Mouse (Mus musculus) gastrocnemius, postnatal 14 days (tissue): ENCODE results near the gene Gm12216. TPM values are rescaled to one million over a fixed set of nuclear protein-coding genes. Genes with fewer than 3 reads are reported as not detected.
A peak's percentile ranks its signal among the peaks of the same experiment; 100 is the strongest.
"Not testable (repeated sequence)": the region's sequence is repeated elsewhere in the genome, so short reads cannot be mapped to it uniquely, and the experiment has no call there.

ENCODE experiments used
- DNase-seq: peaks from one replicate; pipeline ENCODE4 v3.0.0; 2021; ENCODE audit warnings: mixed read lengths
- intact Hi-C: fragments of 180-260 bp; cut with DNase I; formaldehyde crosslinking; loops from one replicate; pipeline ENCODE4 v1.15.1; 2025; ENCODE audit warnings: low total_unique reads
- long read RNA-seq, 2 experiments: library from polyadenylated mRNA; stranded (forward); transcript quantifications; one replicate each; pipeline ENCODE4 v2.0.0; 2021
- total RNA-seq, 2 experiments: library from RNA; stranded (reverse); gene quantifications; 2 replicates each; pipeline ENCODE4 v1.2.3; 2021

Gene Gm12216
- 1 to 10 TPM; 2.1 to 3.7 TPM for total RNA-seq
- long read RNA-seq, experiment 1: 0 reads
- long read RNA-seq, experiment 2, partial matches to known transcripts: 1 of 3 reads
- long read RNA-seq, experiment 2, other reads (novel, unspliced or antisense): 2 of 3 reads

DNA sequence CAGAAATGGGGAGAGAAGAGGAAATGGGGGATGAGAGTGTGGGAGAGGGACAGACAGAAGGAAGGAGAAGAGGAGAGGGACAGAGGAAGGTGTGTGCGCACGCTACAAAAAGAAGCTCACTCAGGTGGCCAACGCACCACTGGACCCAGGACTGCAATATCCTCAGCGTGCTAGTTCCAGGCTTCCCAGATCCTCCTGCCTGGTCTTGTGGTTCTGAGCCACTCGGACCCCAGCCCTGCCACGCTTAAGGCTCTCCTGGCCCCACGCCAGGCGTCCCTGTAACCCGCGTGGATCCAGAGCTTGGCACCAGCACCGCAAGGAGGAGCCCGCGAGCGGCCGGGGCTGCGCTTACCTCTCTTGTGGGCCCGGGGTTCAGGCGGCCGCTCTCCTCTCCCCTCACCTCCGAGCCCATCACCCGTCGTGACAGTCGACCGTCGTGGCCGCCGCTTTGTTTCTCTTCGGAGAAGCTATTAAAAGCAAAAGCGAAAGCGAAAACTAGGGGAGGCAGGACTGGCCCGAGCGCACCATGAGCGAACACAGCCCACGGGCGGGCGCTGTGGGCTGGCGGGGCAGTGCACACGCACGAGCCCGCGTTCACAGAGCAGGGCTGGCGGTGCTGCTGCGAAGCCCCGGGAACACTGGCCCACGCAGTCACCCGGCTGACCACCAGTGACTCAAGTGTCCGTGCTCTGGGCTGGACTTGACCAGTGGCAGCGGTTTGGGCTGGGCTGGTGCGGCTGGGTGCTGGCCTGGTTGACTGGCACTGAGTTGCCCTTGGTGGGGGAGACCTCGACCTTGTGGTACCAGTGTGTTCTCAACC lies at the start of gene Gm12216:
Gm12216 (minus strand) TSS at position 496 of the 820 bp plus-strand sequence.
- intact Hi-C loops: not testable (repeated sequence)
- DNase-seq: peak; percentile 48

DNA sequence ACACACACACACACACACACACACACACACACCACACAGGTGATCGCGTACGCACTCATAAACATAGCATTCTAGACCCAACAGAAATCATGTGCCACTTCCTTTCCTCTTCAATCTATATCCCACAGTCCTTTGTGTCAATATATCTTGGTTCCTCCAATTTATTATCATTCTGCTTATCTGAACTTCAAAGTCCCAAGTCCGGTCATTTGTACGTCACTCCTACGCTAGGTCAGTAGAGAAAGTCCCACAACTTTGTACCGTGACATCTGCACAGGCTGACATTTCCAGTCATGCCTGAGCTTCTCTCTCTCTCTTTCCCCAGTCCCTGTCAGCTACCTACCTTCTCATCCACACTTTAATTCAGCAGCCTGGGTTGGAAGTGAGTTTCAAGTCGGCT lies 49.6 kb upstream of the Gm12216 start:
- intact Hi-C loops: no loop called here
- DNase-seq: no peak

- no peak for DNase-seq
- intact Hi-C loops: no loop called here
Observed at GRCm38 (mm10) chr11:53904534-53904925, 45.5 kb upstream of the Gm12216 start.

GRCm38 (mm10) chr11:53903781-53904533 lies 44.9 kb upstream of the Gm12216 start:
- no peak for DNase-seq
- intact Hi-C loops: no loop called here

GRCm38 (mm10) chr11:53902741-53903140 lies 43.7 kb upstream of the Gm12216 start:
- no peak for DNase-seq
- intact Hi-C loops: no loop called here

- intact Hi-C loops: no loop called here
- DNase-seq: no peak
Observed at GRCm38 (mm10) chr11:53900991-53901390, 41.9 kb upstream of the Gm12216 start.

DNA sequence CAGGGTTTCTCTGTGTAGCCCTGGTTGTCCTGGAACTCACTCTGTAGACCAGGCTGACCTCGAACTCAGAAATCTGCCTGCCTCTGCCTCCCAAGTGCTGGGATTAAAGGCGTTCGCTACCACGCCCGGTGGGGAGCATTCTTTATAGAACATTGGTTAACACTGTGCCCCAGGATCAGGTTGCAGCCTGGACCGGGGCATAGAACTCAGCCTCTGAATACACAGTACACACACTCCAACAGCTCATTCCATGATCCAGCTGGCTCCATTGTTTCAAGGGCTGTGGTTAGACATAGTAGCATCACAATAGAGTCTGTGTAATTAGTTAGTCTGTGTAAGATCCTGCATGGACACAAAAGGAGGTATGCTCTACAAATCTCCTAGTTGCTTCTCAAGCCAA lies 40.9 kb upstream of the Gm12216 start:
- intact Hi-C loops: no loop called here
- no peak for DNase-seq

- no peak for DNase-seq
- intact Hi-C loops: no loop called here
Observed at GRCm38 (mm10) chr11:53899004-53899403, 39.9 kb upstream of the Gm12216 start.

DNA sequence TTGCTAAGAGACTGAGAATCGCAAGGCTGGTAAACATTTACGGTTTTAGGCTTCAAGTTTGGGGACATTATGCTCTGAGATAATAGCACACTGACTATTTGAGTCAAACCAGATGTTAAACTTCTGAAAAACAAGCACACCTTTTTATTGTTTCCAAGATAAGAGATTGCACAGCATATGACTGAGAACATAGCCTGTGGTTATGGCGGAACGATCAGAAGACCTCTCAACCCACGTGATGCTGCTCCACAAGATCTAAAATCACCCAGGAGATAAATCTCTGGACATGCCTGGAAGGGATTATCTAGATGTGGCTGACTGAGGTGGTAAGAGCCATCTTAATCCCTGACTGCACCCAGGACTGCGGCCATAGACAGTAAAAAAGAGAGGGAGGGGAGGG lies 37.9 kb upstream of the Gm12216 start:
- intact Hi-C loops: no loop called here
- no peak for DNase-seq

DNA sequence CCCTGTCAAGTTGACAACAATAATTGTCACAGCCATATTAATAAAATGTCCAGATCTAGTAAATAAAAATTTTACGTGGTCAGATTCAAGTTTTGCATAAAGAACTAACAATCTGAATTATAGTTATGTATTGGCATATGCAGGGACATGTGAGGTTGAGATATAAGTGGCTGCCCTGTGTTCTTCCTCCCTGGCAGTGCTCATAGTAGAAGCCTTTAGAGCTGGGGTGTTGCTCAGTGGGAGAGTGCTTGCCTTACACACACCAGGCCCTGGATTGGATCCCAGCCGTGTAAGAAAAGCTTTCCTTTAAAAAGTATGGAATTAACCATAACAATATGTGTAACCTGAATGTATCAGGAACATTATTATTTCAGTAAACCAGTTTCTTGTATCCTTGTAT lies 34.4 kb upstream of the Gm12216 start:
- DNase-seq: no peak
- intact Hi-C loops: no loop called here

DNA sequence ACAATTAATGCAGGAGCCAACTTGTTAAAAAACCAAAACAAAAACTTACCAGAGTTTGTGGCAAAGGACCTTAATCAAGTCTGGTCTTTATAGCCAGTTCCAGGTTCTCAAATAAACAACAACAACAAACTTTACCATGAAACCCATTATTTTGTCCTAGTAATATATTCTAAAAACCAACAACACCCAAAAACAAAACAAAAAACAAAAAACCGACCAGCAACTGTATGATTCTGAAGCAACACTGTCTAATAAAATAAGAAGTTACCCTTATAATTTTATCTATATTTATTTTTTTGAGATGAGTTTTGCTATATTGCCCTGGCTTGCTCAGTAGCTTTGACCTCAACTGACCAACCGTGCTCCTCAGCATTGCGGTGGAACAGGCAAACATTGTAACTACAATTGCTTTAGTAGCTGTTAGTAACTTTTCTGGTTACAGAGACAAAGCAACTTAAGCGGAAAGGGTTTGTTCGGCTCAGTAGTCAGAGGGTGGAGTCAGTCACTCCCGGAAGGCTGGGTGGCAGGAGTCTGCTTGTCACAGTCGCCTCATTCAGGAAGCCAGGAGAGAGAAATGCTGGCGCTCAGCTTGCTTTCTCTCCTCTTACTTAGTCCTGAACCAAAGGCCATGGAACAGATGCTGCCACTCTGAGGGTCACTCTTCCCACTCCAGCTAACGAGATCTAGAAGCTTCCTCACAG lies 33.8 kb upstream of the Gm12216 start:
- intact Hi-C loops: no loop called here

GRCm38 (mm10) chr11:53891505-53892451 lies 32.7 kb upstream of the Gm12216 start, which contains the start of gene Slc22a5:
TSS of gene Slc22a5 (minus strand) at chr11:53891660.
- DNase-seq: peak; percentile 99
- intact Hi-C loops: no loop called here

More for the DNA sequence above, 33.8 kb upstream of the Gm12216 start:
- no peak for DNase-seq

DNA sequence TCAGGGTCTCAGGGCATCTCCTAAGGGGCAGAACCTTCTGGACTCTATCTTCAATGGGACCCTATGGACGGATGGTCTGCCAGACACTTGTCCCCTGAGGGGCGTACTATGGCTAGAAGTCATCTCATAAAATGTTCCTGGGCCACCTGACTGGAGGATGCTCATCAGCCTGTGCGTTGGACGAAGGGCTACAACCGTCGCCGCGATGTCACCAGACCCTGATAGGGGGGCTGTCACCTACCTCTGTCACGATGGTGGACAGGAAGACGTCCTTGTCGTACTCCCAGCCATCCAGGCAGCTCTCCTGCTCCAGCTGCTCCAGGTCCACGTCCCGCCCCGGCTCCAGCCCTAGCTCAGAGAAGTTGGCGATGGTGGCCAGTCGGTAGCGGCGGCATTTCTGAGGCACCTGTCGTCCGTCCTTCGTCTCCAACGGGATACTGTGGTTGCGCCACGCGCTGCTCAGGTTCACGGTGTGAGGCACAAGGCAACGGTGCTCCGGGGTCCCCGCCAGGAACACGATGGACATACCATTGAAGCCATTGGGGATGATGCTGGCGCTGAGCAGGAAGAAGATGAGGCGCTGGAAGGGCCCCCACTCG lies 31.9 kb upstream of the Gm12216 start:
- intact Hi-C loops: no loop called here
- DNase-seq: peak; percentile 37

DNA sequence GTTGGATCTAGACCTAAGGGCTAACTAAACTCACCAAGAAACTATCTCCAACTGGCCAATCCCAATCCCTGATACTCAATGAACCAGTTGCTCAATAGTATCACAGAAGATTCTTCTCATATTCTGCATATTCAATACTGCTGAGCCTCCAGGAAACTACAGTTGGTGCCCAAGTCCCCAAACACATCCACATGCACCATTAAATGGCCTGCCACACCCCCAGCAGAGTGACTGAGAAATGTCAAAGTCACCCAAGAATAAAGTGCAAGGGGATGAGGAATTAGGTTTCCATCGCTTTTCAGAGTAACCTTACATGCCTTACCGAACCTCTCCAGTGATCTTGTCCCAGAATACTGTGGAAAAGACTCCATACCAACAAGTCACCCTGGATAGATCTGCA lies 31.2 kb upstream of the Gm12216 start:
- no peak for DNase-seq
- intact Hi-C loops: no loop called here

- intact Hi-C loops: no loop called here
- DNase-seq: no peak
Observed at GRCm38 (mm10) chr11:53889091-53889645, 30.1 kb upstream of the Gm12216 start.

- DNase-seq: no peak
- intact Hi-C loops: no loop called here
Observed at GRCm38 (mm10) chr11:53888242-53888641, 29.2 kb upstream of the Gm12216 start.

- intact Hi-C loops: no loop called here
Observed at GRCm38 (mm10) chr11:53883287-53883686, 24.2 kb upstream of the Gm12216 start.

GRCm38 (mm10) chr11:53878096-53878495 lies 19.0 kb upstream of the Gm12216 start:
- intact Hi-C loops, DNase-seq: not testable (repeated sequence)

More at GRCm38 (mm10) chr11:53883287-53883686, 24.2 kb upstream of the Gm12216 start:
- no peak for DNase-seq
